Mouse (Mus musculus) pancreas, adult 10 weeks (tissue): ENCODE data around the gene Paxx. TPM values are rescaled to one million over a fixed set of nuclear protein-coding genes. Genes with fewer than 3 reads are reported as not detected.

Experiments
- polyA plus RNA-seq: library from polyadenylated mRNA; stranded (reverse); fragments of 350-450 nt; fragmentation: Illumina TruSeq; extraction: RNeasy Lipid Tissue Mini Kit (QIAGEN cat#74804); gene quantifications from one replicate; pipeline ENCODE4 v1.2.3, GENCODE M21; 2015; ENCODE audit warnings: low read depth, low replicate concordance; ENCODE audit not compliant: insufficient read depth

Gene Paxx
- 43.3 TPM for polyA plus RNA-seq

GRCm38 (mm10) chr2:25460551-25461309, at the start of gene Paxx:
Gene Paxx, minus strand, starts transcription at chr2:25461094.

GRCm38 (mm10) chr2:25501593-25502486, 40.9 kb upstream of the Paxx start, which contains the start of gene C8g:
Gene C8g, minus strand, starts transcription at chr2:25501719.

GRCm38 (mm10) chr2:25500576-25501405, 39.9 kb upstream of the Paxx start, which contains the start of gene Fbxw5:
Gene Fbxw5, plus strand, starts transcription at chr2:25500750.

GRCm38 (mm10) chr2:25493476-25493961, 32.6 kb upstream of the Paxx start, which contains the start of gene Lcn12:
Gene Lcn12, minus strand, starts transcription at chr2:25493911.

GRCm38 (mm10) chr2:25469969-25470368, 9.1 kb upstream of the Paxx start, which contains the start of gene Ptgds:
Gene Ptgds, minus strand, starts transcription at chr2:25470046.

GRCm38 (mm10) chr2:25456205-25456953, 4.5 kb downstream of the Paxx start, which contains the start of gene Clic3:
Gene Clic3, plus strand, starts transcription at chr2:25456838.

GRCm38 (mm10) chr2:25428442-25429236, 32.3 kb downstream of the Paxx start, which contains the start of gene Abca2:
Gene Abca2, plus strand, starts transcription at chr2:25428703.

GRCm38 (mm10) chr2:25422587-25423410, 38.1 kb downstream of the Paxx start, which contains the start of gene Fut7:
Gene Fut7, plus strand, starts transcription at chr2:25423267.

Other genes with a start within 250 kb of the Paxx start
- gene Nelfb, start 249.6 kb downstream of the Paxx start, polyA plus RNA-seq: 17.7 TPM
- gene Stpg3, start 246.5 kb downstream of the Paxx start, polyA plus RNA-seq: not detected
- not detected for gene Fam166a, start 242.3 kb downstream of the Paxx start, polyA plus RNA-seq
- gene Tubb4b, start 236.4 kb downstream of the Paxx start, polyA plus RNA-seq: 52.2 TPM
- not detected for gene Slc34a3, start 226.7 kb downstream of the Paxx start, polyA plus RNA-seq
- not detected for gene Rnf224, start 224.3 kb downstream of the Paxx start, polyA plus RNA-seq
- 2.2 TPM for gene Rnf208, start 218.8 kb downstream of the Paxx start, polyA plus RNA-seq
- not detected for gene Cysrt1, start 218.6 kb downstream of the Paxx start, polyA plus RNA-seq
- 8.3 TPM for gene AL732309.1, start 214.2 kb downstream of the Paxx start, polyA plus RNA-seq
- gene Tmem203, start 205.7 kb downstream of the Paxx start, polyA plus RNA-seq: 6.4 TPM
- gene Tprn, start 198.5 kb downstream of the Paxx start, polyA plus RNA-seq: 1.3 TPM
- 14.8 TPM for gene Ssna1, start 188.7 kb downstream of the Paxx start, polyA plus RNA-seq
- 14.2 TPM for gene Anapc2, start 188.6 kb downstream of the Paxx start, polyA plus RNA-seq
- gene Tmem210, start 172.9 kb downstream of the Paxx start, polyA plus RNA-seq: not detected
- not detected for gene Lrrc26, start 171.2 kb downstream of the Paxx start, polyA plus RNA-seq
- 1.8 TPM for gene Grin1, start 141.9 kb downstream of the Paxx start, polyA plus RNA-seq
- gene Man1b1, start 128.8 kb downstream of the Paxx start, polyA plus RNA-seq: 12.2 TPM
- 24.6 TPM for gene Dpp7, start 104.7 kb downstream of the Paxx start, polyA plus RNA-seq
- 18.7 TPM for gene Uap1l1, start 95.4 kb downstream of the Paxx start, polyA plus RNA-seq
- not detected for gene Sapcd2, start 88.8 kb downstream of the Paxx start, polyA plus RNA-seq
- 16.2 TPM for gene Entpd2, start 65.2 kb downstream of the Paxx start, polyA plus RNA-seq
- 96.2 TPM for gene Npdc1, start 61.7 kb downstream of the Paxx start, polyA plus RNA-seq
- gene Fut7, start 37.8 kb downstream of the Paxx start, polyA plus RNA-seq: not detected
- 12.8 TPM for gene Abca2, start 32.4 kb downstream of the Paxx start, polyA plus RNA-seq
- not detected for gene Clic3, start 4.3 kb downstream of the Paxx start, polyA plus RNA-seq
- gene Ptgds, start 9.0 kb upstream of the Paxx start, polyA plus RNA-seq: 2.9 TPM
- gene Lcn12, start 32.8 kb upstream of the Paxx start, polyA plus RNA-seq: not detected
- gene Fbxw5, start 39.7 kb upstream of the Paxx start, polyA plus RNA-seq: 26.2 TPM
- gene C8g, start 40.6 kb upstream of the Paxx start, polyA plus RNA-seq: 1.0 TPM
- gene Traf2, start 85.8 kb upstream of the Paxx start, polyA plus RNA-seq: 5.1 TPM
- gene Edf1, start 96.8 kb upstream of the Paxx start, polyA plus RNA-seq: 66.9 TPM
- 2.6 TPM for gene Mamdc4, start 113.8 kb upstream of the Paxx start, polyA plus RNA-seq
- gene Phpt1, start 114.1 kb upstream of the Paxx start, polyA plus RNA-seq: 9.9 TPM
- 0.63 TPM for gene Ajm1, start 120.7 kb upstream of the Paxx start, polyA plus RNA-seq
- gene Rabl6, start 147.4 kb upstream of the Paxx start, polyA plus RNA-seq: 52.4 TPM
- not detected for gene Ccdc183, start 156.6 kb upstream of the Paxx start, polyA plus RNA-seq
- gene Tmem141, start 160.9 kb upstream of the Paxx start, polyA plus RNA-seq: 9.0 TPM
- gene Fcna, start 166.9 kb upstream of the Paxx start, polyA plus RNA-seq: 9.0 TPM
- not detected for gene Lcn8, start 192.0 kb upstream of the Paxx start, polyA plus RNA-seq
- gene Lcn5, start 196.9 kb upstream of the Paxx start, polyA plus RNA-seq: not detected
- gene Lcn6, start 215.7 kb upstream of the Paxx start, polyA plus RNA-seq: not detected
- not detected for gene Lcn10, start 221.6 kb upstream of the Paxx start, polyA plus RNA-seq
- not detected for gene Obp2a, start 238.9 kb upstream of the Paxx start, polyA plus RNA-seq
- gene Bmyc, start 245.6 kb upstream of the Paxx start, polyA plus RNA-seq: 5.2 TPM